Mouse (Mus musculus): ENCODE results near the gene Frmd4a.
"Not testable (repeated sequence)": the region's sequence is repeated elsewhere in the genome, so short reads cannot be mapped to it uniquely, and the experiment has no call there.

Gene Frmd4a

GRCm38 (mm10) chr2:4335881-4336280 is 318.4 kb downstream of the Frmd4a start:
- no peak for DNase-seq (ENCODE audit: low spot score in 2 of 2)

GRCm38 (mm10) chr2:4338290-4338689 is 320.8 kb downstream of the Frmd4a start:
- DNase-seq (ENCODE audit: low spot score in 2 of 2) = not testable (repeated sequence)

GRCm38 (mm10) chr2:4339128-4339527 is 321.6 kb downstream of the Frmd4a start:
- no peak for DNase-seq (ENCODE audit: low spot score in 2 of 2)

- no peak for DNase-seq (ENCODE audit: low spot score in 2 of 2)
Observed at GRCm38 (mm10) chr2:4339530-4340218, 322.2 kb downstream of the Frmd4a start.

GRCm38 (mm10) chr2:4340378-4340777 is 322.9 kb downstream of the Frmd4a start:
- DNase-seq (ENCODE audit: low spot score in 2 of 2) = no peak

GRCm38 (mm10) chr2:4341141-4341540 is 323.6 kb downstream of the Frmd4a start:
- DNase-seq (ENCODE audit: low spot score in 2 of 2) = no peak

GRCm38 (mm10) chr2:4342005-4342404 is 324.5 kb downstream of the Frmd4a start:
- no peak for DNase-seq (ENCODE audit: low spot score in 2 of 2)

GRCm38 (mm10) chr2:4344411-4344810 is 326.9 kb downstream of the Frmd4a start:
- no peak for DNase-seq (ENCODE audit: low spot score in 2 of 2)

- DNase-seq (ENCODE audit: low spot score in 2 of 2) = no peak
Observed at GRCm38 (mm10) chr2:4346232-4346631, 328.7 kb downstream of the Frmd4a start.

- no peak for DNase-seq (ENCODE audit: low spot score in 2 of 2)
Observed at GRCm38 (mm10) chr2:4346953-4347352, 329.4 kb downstream of the Frmd4a start.

GRCm38 (mm10) chr2:4347782-4348181 is 330.3 kb downstream of the Frmd4a start:
- DNase-seq (ENCODE audit: low spot score in 2 of 2) = no peak

- DNase-seq (ENCODE audit: low spot score in 2 of 2) = no peak
Observed at GRCm38 (mm10) chr2:4348509-4348908, 331.0 kb downstream of the Frmd4a start.

GRCm38 (mm10) chr2:4356812-4357384 is 339.4 kb downstream of the Frmd4a start:
- DNase-seq (ENCODE audit: low spot score in 2 of 2) = no peak

- no peak for DNase-seq (ENCODE audit: low spot score in 2 of 2)
Observed at GRCm38 (mm10) chr2:4361981-4362834, 344.7 kb downstream of the Frmd4a start.

- DNase-seq (ENCODE audit: low spot score in 2 of 2) = no peak
Observed at GRCm38 (mm10) chr2:4364908-4365307, 347.4 kb downstream of the Frmd4a start.

- DNase-seq (ENCODE audit: low spot score in 2 of 2) = peak; percentile 55 to 63
Observed at GRCm38 (mm10) chr2:4368544-4368943, 351.0 kb downstream of the Frmd4a start.

- no peak for DNase-seq (ENCODE audit: low spot score in 2 of 2)
Observed at GRCm38 (mm10) chr2:4370499-4370898, 353.0 kb downstream of the Frmd4a start.

- no peak for DNase-seq (ENCODE audit: low spot score in 2 of 2)
Observed at GRCm38 (mm10) chr2:4371341-4371740, 353.8 kb downstream of the Frmd4a start.

- no peak for DNase-seq (ENCODE audit: low spot score in 2 of 2)
Observed at GRCm38 (mm10) chr2:4378844-4379243, 361.3 kb downstream of the Frmd4a start.

- no peak for DNase-seq (ENCODE audit: low spot score in 2 of 2)
Observed at GRCm38 (mm10) chr2:4380435-4380834, 362.9 kb downstream of the Frmd4a start.

- no peak for DNase-seq (ENCODE audit: low spot score in 2 of 2)
Observed at GRCm38 (mm10) chr2:4380926-4381325, 363.4 kb downstream of the Frmd4a start.

- DNase-seq (ENCODE audit: low spot score in 2 of 2) = no peak
Observed at GRCm38 (mm10) chr2:4386468-4386867, 369.0 kb downstream of the Frmd4a start.

- DNase-seq (ENCODE audit: low spot score in 2 of 2) = no peak
Observed at GRCm38 (mm10) chr2:4389330-4389729, 371.8 kb downstream of the Frmd4a start.
